Mouse (Mus musculus) embryonic facial prominence, embryonic 13.5 days (tissue): ENCODE data around the gene 2310061I04Rik. TPM values are rescaled to one million over a fixed set of nuclear protein-coding genes. Genes with fewer than 3 reads are reported as not detected.
A peak's percentile ranks its signal among the peaks of the same experiment; 100 is the strongest.

Experiments used
- ATAC-seq: fragments of 200-750 bp; cut with Nextera tagmentation; 2 replicates; pipeline ENCODE4 v1.8.0; 2017; ENCODE audit warnings: low read depth; ENCODE audit not compliant: insufficient number of reproducible peaks, insufficient read depth, low FRiP score, low TSS enrichment
- H3K27ac ChIP-seq: fragments of 300-500 bp; sonication (generic); 2 replicates; pipeline ENCODE4 v1.5.1; 2015; ENCODE audit warnings: moderate library complexity, mild to moderate bottlenecking, inconsistent platforms
- H3K27me3 ChIP-seq: fragments of 300-500 bp; sonication (generic); 2 replicates; pipeline ENCODE4 v1.6.1; 2015; ENCODE audit warnings: mild to moderate bottlenecking, inconsistent platforms
- H3K36me3 ChIP-seq: fragments of 300-500 bp; sonication (generic); 2 replicates; pipeline ENCODE4 v1.6.1; 2015; ENCODE audit warnings: mild to moderate bottlenecking, inconsistent platforms
- H3K4me1 ChIP-seq: fragments of 300-500 bp; sonication (generic); 2 replicates; pipeline ENCODE4 v1.6.1; 2015; ENCODE audit warnings: inconsistent platforms
- H3K4me2 ChIP-seq: fragments of 300-500 bp; sonication (generic); 2 replicates; pipeline ENCODE4 v1.6.1; 2015; ENCODE audit warnings: moderate library complexity, mild to moderate bottlenecking, inconsistent platforms
- H3K4me3 ChIP-seq: fragments of 300-500 bp; sonication (generic); 2 replicates; pipeline ENCODE4 v1.5.1; 2015; ENCODE audit warnings: mild to moderate bottlenecking, inconsistent platforms
- H3K9ac ChIP-seq: fragments of 300-500 bp; sonication (generic); 2 replicates; pipeline ENCODE4 v1.6.1; 2015; ENCODE audit warnings: mild to moderate bottlenecking, inconsistent platforms
- H3K9me3 ChIP-seq: fragments of 300-500 bp; sonication (generic); 2 replicates; pipeline ENCODE4 v1.6.1; 2016; ENCODE audit warnings: inconsistent platforms
- WGBS: fragments of 180-500 bp; shearing (Covaris S2); methylation state at CpG from one replicate; pipeline ENCODE4 v1.1.7; 2015; ENCODE audit warnings: mixed read lengths; 5-methylcytosine and 5-hydroxymethylcytosine counted together
- polyA plus RNA-seq: library from polyadenylated mRNA; unstranded; fragments of >200 nt; fragmentation: Nextera tagmentation; extraction: Ambion mirVana; gene quantifications from 2 replicates; pipeline ENCODE4 v1.2.1, GENCODE M21; 2015

The 2310061I04Rik gene
- polyA plus RNA-seq, 1 experiment from 2014 or later = 30.1 TPM

GRCm38 (mm10) chr17:35920862-35921562, 23.8 kb upstream of the 2310061I04Rik start:
- peak overlapping the region; percentile 97 for H3K27ac ChIP-seq
- H3K4me3 ChIP-seq = no peak overlapping the region
- H3K4me2 ChIP-seq = no peak overlapping the region
- H3K4me1 ChIP-seq = peaks cover 21% of the 10 kb centered on the region
- no peaks in the 10 kb centered on the region for H3K9me3 ChIP-seq
- peaks cover 28% of the 10 kb centered on the region for H3K36me3 ChIP-seq
- H3K9ac ChIP-seq = no peak overlapping the region
- no peaks in the 10 kb centered on the region for H3K27me3 ChIP-seq
- no peak for ATAC-seq
- 71% methylated on average over 5 of the region's 5 CpGs for WGBS

- H3K9ac ChIP-seq = no peak overlapping the region
- 0 out of 2 replicates have a peak overlapping the region, but pooled peaks have one; percentile 93 for H3K4me2 ChIP-seq
- H3K36me3 ChIP-seq = peaks cover 23% of the 10 kb centered on the region
- H3K27ac ChIP-seq = peak overlapping the region; percentile 97
- WGBS = 78% methylated on average over 1 of the region's 1 CpGs
- no peaks in the 10 kb centered on the region for H3K9me3 ChIP-seq
- no peak overlapping the region for H3K4me3 ChIP-seq
- no peak for ATAC-seq
- H3K4me1 ChIP-seq = peaks cover 24% of the 10 kb centered on the region
- H3K27me3 ChIP-seq = no peaks in the 10 kb centered on the region
Measured at GRCm38 (mm10) chr17:35920384-35920783, 23.2 kb upstream of the 2310061I04Rik start.

- ATAC-seq = no peak
- Histone ChIP-seq H3K27ac (peak overlapping the region; percentile 97), H3K4me3 (peak overlapping the region; percentile 72; the same call in 1 of the 2 replicates), H3K27me3 (no peaks in the 10 kb centered on the region), H3K36me3 (peaks cover 18% of the 10 kb centered on the region), H3K4me1 (peaks cover 26% of the 10 kb centered on the region), H3K4me2 (peak overlapping the region; percentile 93), H3K9me3 (no peaks in the 10 kb centered on the region), H3K9ac (peak overlapping the region; percentile 97)
- 46% methylated on average over 6 of the region's 6 CpGs for WGBS
Measured at GRCm38 (mm10) chr17:35919864-35920301, 22.7 kb upstream of the 2310061I04Rik start.

GRCm38 (mm10) chr17:35919060-35919715, 22.0 kb upstream of the 2310061I04Rik start:
- H3K27me3 ChIP-seq = no peaks in the 10 kb centered on the region
- peak overlapping the region; percentile 93 for H3K4me2 ChIP-seq
- H3K4me3 ChIP-seq = peak overlapping the region; percentile 72
- peak overlapping the region; percentile 97 for H3K9ac ChIP-seq
- no peak for ATAC-seq
- peak overlapping the region; percentile 97 for H3K27ac ChIP-seq
- no peaks in the 10 kb centered on the region for H3K9me3 ChIP-seq
- H3K36me3 ChIP-seq = peaks cover 15% of the 10 kb centered on the region
- 14% methylated on average over 7 of the region's 7 CpGs for WGBS
- H3K4me1 ChIP-seq = peaks cover 26% of the 10 kb centered on the region

GRCm38 (mm10) chr17:35918276-35919059, 21.2 kb upstream of the 2310061I04Rik start:
- Histone ChIP-seq H3K27ac (peak overlapping the region; percentile 97), H3K27me3 (no peaks in the 10 kb centered on the region), H3K4me2 (peak overlapping the region; percentile 93), H3K4me1 (peaks cover 26% of the 10 kb centered on the region), H3K9ac (peak overlapping the region; percentile 97), H3K4me3 (peak overlapping the region; percentile 72), H3K9me3 (no peaks in the 10 kb centered on the region), H3K36me3 (peaks cover 12% of the 10 kb centered on the region)
- under 1% methylated on average over 11 of the region's 11 CpGs for WGBS
- no peak for ATAC-seq

- Histone ChIP-seq H3K27me3 (no peaks in the 10 kb centered on the region), H3K4me3 (peak overlapping the region; percentile 72), H3K36me3 (peaks cover 15% of the 10 kb centered on the region), H3K4me2 (peak overlapping the region; percentile 93), H3K9ac (peak overlapping the region; percentile 97), H3K4me1 (peaks cover 26% of the 10 kb centered on the region), H3K27ac (peak overlapping the region; percentile 97), H3K9me3 (no peaks in the 10 kb centered on the region)
- ATAC-seq = no peak
- WGBS = under 1% methylated on average over 13 of the region's 13 CpGs
Measured at GRCm38 (mm10) chr17:35917463-35918251, 20.4 kb upstream of the 2310061I04Rik start.

- H3K27ac ChIP-seq = peak overlapping the region; percentile 97
- peaks cover 21% of the 10 kb centered on the region for H3K36me3 ChIP-seq
- H3K27me3 ChIP-seq = no peaks in the 10 kb centered on the region
- H3K4me3 ChIP-seq = peak overlapping the region; percentile 72
- H3K4me2 ChIP-seq = peak overlapping the region; percentile 93
- H3K4me1 ChIP-seq = peaks cover 26% of the 10 kb centered on the region
- under 1% methylated on average over 8 of the region's 8 CpGs for WGBS
- H3K9me3 ChIP-seq = no peaks in the 10 kb centered on the region
- peak overlapping the region; percentile 97 for H3K9ac ChIP-seq
- no peak for ATAC-seq
Measured at GRCm38 (mm10) chr17:35917143-35917462, 19.9 kb upstream of the 2310061I04Rik start.

GRCm38 (mm10) chr17:35916297-35917142, 19.3 kb upstream of the 2310061I04Rik start, which contains the start of the genes Mrps18b and Ppp1r10:
Gene Mrps18b, minus strand, starts transcription at chr17:35916389.
Gene Ppp1r10, plus strand, starts transcription at chr17:35916434.
- peak within 1 kb of the TSS; percentile 72 for H3K4me3 ChIP-seq
- WGBS = under 1% methylated on average over 83 of the region's 83 CpGs
- no peaks in the 10 kb centered on the region for H3K27me3 ChIP-seq
- peak within 1 kb of the TSS; percentile 97 for H3K9ac ChIP-seq
- no peaks in the 10 kb centered on the region for H3K9me3 ChIP-seq
- H3K36me3 ChIP-seq = peaks cover 25% of the 10 kb centered on the region
- H3K27ac ChIP-seq = peak within 1 kb of the TSS; percentile 97
- H3K4me1 ChIP-seq = peaks cover 23% of the 10 kb centered on the region
- peak; percentile 92 for ATAC-seq
- peak within 1 kb of the TSS; percentile 93 for H3K4me2 ChIP-seq

GRCm38 (mm10) chr17:35915538-35916296, 18.5 kb upstream of the 2310061I04Rik start:
- Histone ChIP-seq H3K9ac (peak overlapping the region; percentile 97), H3K4me2 (peak overlapping the region; percentile 80), H3K4me3 (peak overlapping the region; percentile 72), H3K27me3 (no peaks in the 10 kb centered on the region), H3K36me3 (peaks cover 33% of the 10 kb centered on the region), H3K27ac (peak overlapping the region; percentile 97), H3K9me3 (no peaks in the 10 kb centered on the region), H3K4me1 (peaks cover 20% of the 10 kb centered on the region)
- 0 out of 2 replicates have a peak, but pooled peaks have one; percentile 1 for ATAC-seq
- 2% methylated on average over 28 of the region's 28 CpGs for WGBS

- 87% methylated on average over 6 of the region's 6 CpGs for WGBS
- H3K4me1 ChIP-seq = peaks cover 15% of the 10 kb centered on the region
- H3K27ac ChIP-seq = no peak overlapping the region
- H3K36me3 ChIP-seq = peaks cover 33% of the 10 kb centered on the region
- H3K4me2 ChIP-seq = peak overlapping the region; percentile 80
- no peaks in the 10 kb centered on the region for H3K27me3 ChIP-seq
- H3K4me3 ChIP-seq = peak overlapping the region; percentile 72
- H3K9me3 ChIP-seq = no peaks in the 10 kb centered on the region
- no peak overlapping the region for H3K9ac ChIP-seq
- ATAC-seq = no peak
Measured at GRCm38 (mm10) chr17:35914975-35915374, 17.7 kb upstream of the 2310061I04Rik start.
